Mouse (Mus musculus): ENCODE data around the gene Akain1. TPM values are rescaled to one million over a fixed set of nuclear protein-coding genes. Genes with fewer than 3 reads are reported as not detected.
A peak's percentile ranks its signal among the peaks of the same experiment; 100 is the strongest.

Gene Akain1
- polyA plus RNA-seq, 1 experiment: not detected

DNA sequence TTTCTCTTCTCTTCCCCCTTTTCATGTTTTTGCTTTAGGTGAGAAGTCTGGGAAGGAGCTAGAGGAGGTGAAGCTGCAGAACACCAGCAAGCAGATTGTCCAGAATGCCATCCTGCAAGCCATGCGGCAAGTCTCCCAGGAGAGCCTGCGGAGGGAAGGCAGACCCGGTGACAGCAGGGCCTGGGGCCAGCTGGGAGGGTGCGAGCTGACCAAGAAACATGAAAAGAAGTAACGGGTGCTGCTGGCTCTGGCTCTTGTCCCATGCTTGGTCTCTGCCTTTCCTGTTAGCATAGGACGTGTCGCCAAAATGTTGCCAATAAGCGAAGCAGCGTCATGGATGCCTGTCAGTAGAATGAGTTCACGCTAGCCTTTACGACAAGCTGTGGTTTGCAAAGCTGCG lies 48.0 kb downstream of the Akain1 start:
- TF ChIP-seq CEBPB (IDR thresholded peaks at IDR 0.05; ENCODE audit: low read depth) (no peak), CTCF (IDR thresholded peaks at IDR 0.05; ENCODE audit: control insufficient read depth, insufficient read depth, insufficient read length) (no peak), USF1 (IDR thresholded peaks at IDR 0.05; ENCODE audit: low read depth) (no peak), FOSL1 (IDR thresholded peaks at IDR 0.05; ENCODE audit: insufficient read depth, low read length, poor library complexity, severe bottlenecking) (no peak), MYOD1 (IDR thresholded peaks at IDR 0.05; ENCODE audit: control insufficient read depth, insufficient read length, low read depth) (no peak), MAX (IDR thresholded peaks at IDR 0.05) (no peak), MYOG (IDR thresholded peaks at IDR 0.05; ENCODE audit: control insufficient read depth, extremely low read depth, insufficient read length) (no peak)
- H3K79me2 ChIP-seq (ENCODE audit: control insufficient read depth, insufficient read depth): no peaks in the 10 kb centered on the region

DNA sequence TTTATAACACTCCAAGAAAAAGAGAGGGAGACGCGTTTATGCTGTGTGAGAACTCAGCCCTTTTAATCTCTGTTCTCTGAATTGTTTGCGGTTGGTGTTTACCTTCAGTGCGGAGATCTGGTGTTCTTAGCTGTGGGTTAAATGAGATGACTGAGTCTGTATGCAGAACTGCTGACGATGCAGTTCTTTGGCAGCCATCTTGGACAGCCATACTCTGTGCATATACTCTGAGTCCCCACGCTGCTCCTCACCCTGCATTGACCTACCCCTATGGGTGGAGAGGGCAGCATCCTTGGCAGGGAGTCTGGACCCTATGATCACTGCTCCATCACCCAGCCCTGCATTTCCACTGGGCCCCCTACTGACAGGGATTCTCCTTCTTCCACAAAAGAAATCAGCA lies 48.8 kb downstream of the Akain1 start:
- Histone ChIP-seq H3K4me3 (ENCODE audit: insufficient read depth, poor library complexity, severe bottlenecking) (no peak overlapping the region), H3K27me3 (ENCODE audit: control insufficient read depth, insufficient read depth, insufficient read length) (no peaks in the 10 kb centered on the region), H3K36me3 (ENCODE audit: control insufficient read depth, insufficient read depth) (no peaks in the 10 kb centered on the region), H3K79me3 (ENCODE audit: low read depth) (no peaks in the 10 kb centered on the region), H3K79me2 (ENCODE audit: control insufficient read depth, insufficient read depth) (no peaks in the 10 kb centered on the region), H3ac (ENCODE audit: control insufficient read depth, insufficient read length, low read depth) (no peak overlapping the region)
- TF ChIP-seq CTCF (IDR thresholded peaks at IDR 0.05; ENCODE audit: control insufficient read depth, insufficient read depth, insufficient read length) (no peak), MAX (IDR thresholded peaks at IDR 0.05) (no peak), USF1 (IDR thresholded peaks at IDR 0.05; ENCODE audit: low read depth) (no peak), CEBPB (IDR thresholded peaks at IDR 0.05; ENCODE audit: low read depth) (no peak), FOSL1 (IDR thresholded peaks at IDR 0.05; ENCODE audit: insufficient read depth, low read length, poor library complexity, severe bottlenecking) (no peak), MYOG (IDR thresholded peaks at IDR 0.05; ENCODE audit: control insufficient read depth, extremely low read depth, insufficient read length) (no peak), MYOD1 (IDR thresholded peaks at IDR 0.05; ENCODE audit: control insufficient read depth, insufficient read length, low read depth) (no peak)

More for the DNA sequence above, 48.0 kb downstream of the Akain1 start:
- H3K27me3 ChIP-seq (ENCODE audit: control insufficient read depth, insufficient read depth, insufficient read length): no peaks in the 10 kb centered on the region
- H3K4me3 ChIP-seq (ENCODE audit: insufficient read depth, poor library complexity, severe bottlenecking): no peak overlapping the region
- H3ac ChIP-seq (ENCODE audit: control insufficient read depth, insufficient read length, low read depth): no peak overlapping the region
- no peaks in the 10 kb centered on the region for H3K79me3 ChIP-seq (ENCODE audit: low read depth)
- no peaks in the 10 kb centered on the region for H3K36me3 ChIP-seq (ENCODE audit: control insufficient read depth, insufficient read depth)

DNA sequence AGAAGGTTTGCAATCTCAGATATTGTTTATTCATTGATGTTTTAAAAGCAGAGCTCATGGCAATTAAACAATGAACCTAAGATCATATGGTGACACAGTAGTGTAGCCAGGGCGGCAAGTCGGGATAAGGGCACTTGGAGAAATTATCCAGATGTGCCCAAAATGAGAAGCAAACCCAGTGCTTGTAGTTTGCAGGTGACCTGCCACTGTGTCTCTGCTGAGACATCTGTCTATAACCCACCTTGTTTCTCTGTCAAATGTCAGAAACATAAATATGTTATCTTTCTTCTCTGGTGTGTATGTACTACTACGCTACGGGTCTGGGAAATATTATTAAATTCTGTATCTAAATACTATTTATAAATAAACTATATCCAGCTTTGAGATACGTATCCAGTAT lies 49.7 kb downstream of the Akain1 start:
- no peak overlapping the region for H3ac ChIP-seq (ENCODE audit: control insufficient read depth, insufficient read length, low read depth)
- no peaks in the 10 kb centered on the region for H3K79me2 ChIP-seq (ENCODE audit: control insufficient read depth, insufficient read depth)
- H3K36me3 ChIP-seq (ENCODE audit: control insufficient read depth, insufficient read depth): no peaks in the 10 kb centered on the region
- H3K4me3 ChIP-seq (ENCODE audit: insufficient read depth, poor library complexity, severe bottlenecking): no peak overlapping the region
- H3K27me3 ChIP-seq (ENCODE audit: control insufficient read depth, insufficient read depth, insufficient read length): no peaks in the 10 kb centered on the region
- H3K79me3 ChIP-seq (ENCODE audit: low read depth): no peaks in the 10 kb centered on the region
- TF ChIP-seq CTCF (IDR thresholded peaks at IDR 0.05; ENCODE audit: control insufficient read depth, insufficient read depth, insufficient read length) (no peak), FOSL1 (IDR thresholded peaks at IDR 0.05; ENCODE audit: insufficient read depth, low read length, poor library complexity, severe bottlenecking) (no peak), USF1 (IDR thresholded peaks at IDR 0.05; ENCODE audit: low read depth) (no peak), CEBPB (IDR thresholded peaks at IDR 0.05; ENCODE audit: low read depth) (no peak), MYOD1 (IDR thresholded peaks at IDR 0.05; ENCODE audit: control insufficient read depth, insufficient read length, low read depth) (no peak), MYOG (IDR thresholded peaks at IDR 0.05; ENCODE audit: control insufficient read depth, extremely low read depth, insufficient read length) (no peak), MAX (IDR thresholded peaks at IDR 0.05) (no peak)

DNA sequence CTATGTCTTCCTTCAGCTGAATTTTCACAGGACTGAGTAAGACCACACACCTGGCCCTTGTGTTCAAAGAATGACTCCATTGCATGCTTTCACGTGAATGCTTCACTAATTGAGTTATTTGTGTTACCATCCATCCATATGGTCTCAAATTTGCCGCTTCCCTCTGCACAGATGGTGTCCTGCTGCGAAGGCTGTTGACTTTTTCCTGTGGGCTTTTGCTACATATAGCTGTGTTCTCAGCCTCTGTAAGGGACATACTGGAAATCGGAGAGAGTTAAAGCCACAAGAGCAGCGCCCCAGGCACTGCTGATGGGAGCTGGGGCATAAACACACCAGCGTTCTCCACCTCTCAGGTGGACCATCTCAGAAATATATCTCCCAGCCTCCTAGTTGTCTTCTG lies 53.2 kb downstream of the Akain1 start:
- Histone ChIP-seq H3K79me3 (ENCODE audit: low read depth) (no peaks in the 10 kb centered on the region), H3K4me3 (ENCODE audit: insufficient read depth, poor library complexity, severe bottlenecking) (no peak overlapping the region), H3K36me3 (ENCODE audit: control insufficient read depth, insufficient read depth) (no peaks in the 10 kb centered on the region), H3K79me2 (ENCODE audit: control insufficient read depth, insufficient read depth) (no peaks in the 10 kb centered on the region), H3K27me3 (ENCODE audit: control insufficient read depth, insufficient read depth, insufficient read length) (no peaks in the 10 kb centered on the region), H3ac (ENCODE audit: control insufficient read depth, insufficient read length, low read depth) (no peak overlapping the region)
- TF ChIP-seq MYOG (IDR thresholded peaks at IDR 0.05; ENCODE audit: control insufficient read depth, extremely low read depth, insufficient read length) (no peak), MYOD1 (IDR thresholded peaks at IDR 0.05; ENCODE audit: control insufficient read depth, insufficient read length, low read depth) (no peak), USF1 (IDR thresholded peaks at IDR 0.05; ENCODE audit: low read depth) (no peak)

DNA sequence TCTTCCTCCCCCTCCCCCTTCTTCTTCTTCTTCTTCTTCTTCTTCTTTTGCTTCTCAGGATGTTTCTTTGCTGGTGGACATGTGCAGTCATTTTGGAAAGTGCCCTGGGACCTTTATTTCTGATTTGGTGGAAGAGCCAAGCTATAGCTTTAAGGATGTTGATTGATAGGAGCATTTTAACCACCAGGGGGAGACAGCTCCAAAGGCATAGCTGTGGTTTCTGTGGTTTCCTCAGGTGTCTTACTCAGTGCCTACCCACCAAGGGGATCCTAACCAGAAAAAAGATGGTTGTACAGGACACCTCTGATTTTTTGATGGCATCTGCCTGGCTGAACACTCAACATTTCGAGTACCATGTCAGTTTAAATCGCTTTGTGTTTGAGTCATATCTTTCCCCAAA lies 56.4 kb downstream of the Akain1 start:
- no peaks in the 10 kb centered on the region for H3K36me3 ChIP-seq (ENCODE audit: control insufficient read depth, insufficient read depth)
- H3K27me3 ChIP-seq (ENCODE audit: control insufficient read depth, insufficient read depth, insufficient read length): no peaks in the 10 kb centered on the region
- H3K79me2 ChIP-seq (ENCODE audit: control insufficient read depth, insufficient read depth): no peaks in the 10 kb centered on the region
- TF ChIP-seq MYOD1 (IDR thresholded peaks at IDR 0.05; ENCODE audit: control insufficient read depth, insufficient read length, low read depth) (peak; percentile 36), MAX (IDR thresholded peaks at IDR 0.05) (no peak), CTCF (IDR thresholded peaks at IDR 0.05; ENCODE audit: control insufficient read depth, insufficient read depth, insufficient read length) (no peak), MYOG (IDR thresholded peaks at IDR 0.05; ENCODE audit: control insufficient read depth, extremely low read depth, insufficient read length) (no peak), USF1 (IDR thresholded peaks at IDR 0.05; ENCODE audit: low read depth) (no peak)
- H3K4me3 ChIP-seq (ENCODE audit: insufficient read depth, poor library complexity, severe bottlenecking): no peak overlapping the region
- no peaks in the 10 kb centered on the region for H3K79me3 ChIP-seq (ENCODE audit: low read depth)
- H3ac ChIP-seq (ENCODE audit: control insufficient read depth, insufficient read length, low read depth): no peak overlapping the region

GRCm38 (mm10) chr17:69496125-69496524 lies 57.0 kb downstream of the Akain1 start:
- no peak overlapping the region for H3K4me3 ChIP-seq (ENCODE audit: insufficient read depth, poor library complexity, severe bottlenecking)
- no peaks in the 10 kb centered on the region for H3K79me3 ChIP-seq (ENCODE audit: low read depth)
- no peaks in the 10 kb centered on the region for H3K27me3 ChIP-seq (ENCODE audit: control insufficient read depth, insufficient read depth, insufficient read length)
- no peaks in the 10 kb centered on the region for H3K79me2 ChIP-seq (ENCODE audit: control insufficient read depth, insufficient read depth)
- TF ChIP-seq MYOD1 (IDR thresholded peaks at IDR 0.05; ENCODE audit: control insufficient read depth, insufficient read length, low read depth) (no peak), FOSL1 (IDR thresholded peaks at IDR 0.05; ENCODE audit: insufficient read depth, low read length, poor library complexity, severe bottlenecking) (peak; percentile 94), MAX (IDR thresholded peaks at IDR 0.05) (peak; percentile 16), CTCF (IDR thresholded peaks at IDR 0.05; ENCODE audit: control insufficient read depth, insufficient read depth, insufficient read length) (no peak), USF1 (IDR thresholded peaks at IDR 0.05; ENCODE audit: low read depth) (no peak)
- no peak overlapping the region for H3ac ChIP-seq (ENCODE audit: control insufficient read depth, insufficient read length, low read depth)
- H3K36me3 ChIP-seq (ENCODE audit: control insufficient read depth, insufficient read depth): no peaks in the 10 kb centered on the region

Data from C2C12 (cell line).